Mouse (Mus musculus) embryonic fibroblast, embryonic 13.5 days (primary cell): ENCODE measurements at regions not wholly inside any gene's neighbourhood (a gene's known extent, or its start where the extent isn't known, plus 50 kb on each side); places are given as distances from the start of the nearest gene placed in this dataset.

ENCODE experiments used
- H3K27ac ChIP-seq: 2 replicates; pipeline ENCODE4 v1.5.1; 2012; ENCODE audit warnings: low read length, control low read depth, inconsistent platforms; ENCODE audit not compliant: insufficient read depth
- H3K4me1 ChIP-seq: 2 replicates; pipeline ENCODE4 v1.6.1; 2011; ENCODE audit warnings: low read length; ENCODE audit not compliant: control insufficient read depth, insufficient read depth
- H3K4me3 ChIP-seq: 2 replicates; pipeline ENCODE4 v1.5.1; 2011; ENCODE audit warnings: mild to moderate bottlenecking, control low read depth, low read length; ENCODE audit not compliant: insufficient read depth
- CTCF ChIP-seq: IDR thresholded peaks from 2 replicates; pipeline ENCODE4 v1.5.1; 2011; ENCODE audit warnings: mild to moderate bottlenecking, control low read depth, low read length, moderate library complexity, borderline replicate concordance; ENCODE audit not compliant: insufficient read depth
- POLR2A ChIP-seq: IDR thresholded peaks from 2 replicates; pipeline ENCODE4 v1.6.1; 2011; ENCODE audit warnings: low read depth, mild to moderate bottlenecking, control low read depth, low read length, moderate library complexity

DNA sequence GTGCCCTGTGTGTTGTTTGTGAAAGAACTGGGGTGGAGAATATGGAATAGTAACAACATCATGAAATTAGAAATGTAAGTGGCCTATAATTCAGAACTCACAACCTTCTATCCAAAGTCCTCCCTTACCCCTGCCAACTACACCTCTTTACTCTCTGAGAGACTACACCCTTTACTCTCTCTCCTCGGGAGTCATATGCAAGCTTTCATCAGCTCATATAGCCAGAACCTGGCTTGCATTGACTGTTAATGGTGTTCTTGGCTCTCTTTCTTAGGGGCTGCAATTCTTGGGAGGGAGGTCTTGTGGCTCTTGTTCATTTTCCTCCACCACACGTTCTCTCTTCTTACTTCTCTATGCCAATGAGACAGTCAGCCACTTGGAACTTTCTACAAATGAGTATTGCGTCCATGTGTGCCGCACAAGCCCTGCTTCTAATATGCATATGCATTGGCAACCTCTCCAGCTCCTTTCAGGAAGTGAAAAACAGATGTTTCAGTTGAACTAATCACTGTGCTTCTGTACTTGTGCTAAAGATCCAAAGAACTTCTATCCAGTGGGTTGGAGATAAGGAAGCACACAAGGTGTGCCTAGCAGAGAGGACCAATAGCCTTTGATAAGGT is 265.3 kb downstream of the Trib2 start:
- H3K27ac ChIP-seq, result no peak overlapping the region
- TF ChIP-seq CTCF (no peak), POLR2A (no peak)
- no peaks in the 10 kb centered on the region for H3K4me1 ChIP-seq
- H3K4me3 ChIP-seq, result no peak overlapping the region

- H3K4me3 ChIP-seq, result no peak overlapping the region
- H3K4me1 ChIP-seq, result no peaks in the 10 kb centered on the region
- no peak overlapping the region for H3K27ac ChIP-seq
- no peak for TF ChIP-seq CTCF
- TF ChIP-seq POLR2A, result no peak
Observed at GRCm38 (mm10) chr12:15544351-15544750, 272.4 kb downstream of the Trib2 start.

DNA sequence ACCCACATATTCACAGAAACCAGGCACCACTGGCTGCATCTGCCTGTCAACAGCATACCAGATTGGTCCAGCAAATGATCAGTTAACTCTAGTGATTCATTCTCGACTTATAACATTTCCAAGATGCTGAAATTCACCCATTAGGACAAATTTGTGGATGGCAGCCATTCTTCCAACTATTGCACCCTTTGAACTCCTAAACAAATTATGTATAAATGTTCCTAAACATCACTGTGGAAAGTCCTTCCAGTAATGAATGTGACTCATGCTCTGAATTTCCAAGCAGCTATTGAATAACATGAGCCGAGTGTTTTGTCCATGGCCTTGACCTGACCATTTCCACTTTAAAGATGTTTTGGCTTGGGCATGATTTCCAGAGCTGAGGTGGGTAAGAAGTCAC is 274.2 kb downstream of the Trib2 start:
- peak overlapping the region; percentile 47 for H3K27ac ChIP-seq
- TF ChIP-seq POLR2A (no peak), CTCF (no peak)
- no peaks in the 10 kb centered on the region for H3K4me1 ChIP-seq
- H3K4me3 ChIP-seq, result no peak overlapping the region

GRCm38 (mm10) chr12:15536852-15537368 is 279.8 kb downstream of the Trib2 start:
- Histone ChIP-seq H3K27ac (no peak overlapping the region), H3K4me3 (no peak overlapping the region), H3K4me1 (no peaks in the 10 kb centered on the region; the same call in 1 of the 2 replicates)
- TF ChIP-seq CTCF, result no peak
- no peak for TF ChIP-seq POLR2A

DNA sequence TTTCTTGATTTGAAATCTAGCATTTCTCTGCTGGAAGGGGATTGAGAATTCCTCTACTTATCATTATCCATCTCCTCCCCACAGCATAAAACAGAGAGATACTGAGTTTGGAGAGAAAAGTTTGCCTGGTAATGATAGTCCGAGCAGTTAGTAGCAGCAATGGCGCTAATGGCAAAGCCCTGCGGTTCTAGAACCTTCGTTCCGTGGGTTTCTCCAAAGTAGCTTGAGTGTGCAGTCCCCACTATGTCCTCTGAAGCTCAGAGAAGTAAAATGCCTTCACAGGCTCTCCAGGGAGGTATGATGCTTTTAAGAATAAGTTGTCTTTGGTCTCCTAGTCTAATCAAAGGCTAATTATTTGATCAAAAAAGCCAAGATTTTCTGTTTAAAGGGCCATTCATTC is 280.5 kb downstream of the Trib2 start:
- peaks cover 1% of the 10 kb centered on the region; the same call in 1 of the 2 replicates for H3K4me1 ChIP-seq
- no peak overlapping the region for H3K4me3 ChIP-seq
- no peak for TF ChIP-seq POLR2A
- no peak for TF ChIP-seq CTCF
- H3K27ac ChIP-seq, result no peak overlapping the region

DNA sequence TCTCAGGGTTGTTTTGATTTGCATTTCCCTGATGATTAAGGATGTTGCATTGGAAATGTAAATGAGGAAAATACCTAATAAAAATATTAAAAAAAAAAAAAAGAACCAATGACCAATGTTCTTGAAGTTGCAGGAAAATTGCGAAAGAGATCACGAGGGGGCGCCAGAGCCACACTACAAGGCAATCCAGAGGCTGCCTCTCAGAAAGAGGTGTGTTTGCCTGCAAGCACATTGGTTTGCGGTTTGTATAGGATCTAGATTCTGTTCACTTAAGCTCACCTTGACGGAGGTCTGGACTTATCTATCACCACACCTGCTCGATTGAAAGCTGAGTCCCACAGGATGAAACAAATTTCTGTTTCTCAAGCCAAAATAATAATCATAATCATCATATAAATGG is 280.9 kb downstream of the Trib2 start:
- no peak overlapping the region for H3K4me3 ChIP-seq
- TF ChIP-seq POLR2A (no peak), CTCF (peak; percentile 69)
- peaks cover 2% of the 10 kb centered on the region; the same call in 1 of the 2 replicates for H3K4me1 ChIP-seq
- H3K27ac ChIP-seq, result no peak overlapping the region

GRCm38 (mm10) chr12:15520783-15521407 is 295.8 kb downstream of the Trib2 start:
- H3K4me1 ChIP-seq, result no peaks in the 10 kb centered on the region
- no peak overlapping the region for H3K4me3 ChIP-seq
- TF ChIP-seq POLR2A (no peak), CTCF (no peak)

GRCm38 (mm10) chr12:15511994-15512393 is 304.7 kb downstream of the Trib2 start:
- Histone ChIP-seq H3K4me1 (no peaks in the 10 kb centered on the region), H3K4me3 (no peak overlapping the region), H3K27ac (no peak overlapping the region)
- TF ChIP-seq CTCF (no peak), POLR2A (no peak)

More at GRCm38 (mm10) chr12:15520783-15521407, 295.8 kb downstream of the Trib2 start:
- H3K27ac ChIP-seq, result no peak overlapping the region

- no peak overlapping the region for H3K4me3 ChIP-seq
- no peaks in the 10 kb centered on the region for H3K4me1 ChIP-seq
- no peak for TF ChIP-seq CTCF
- TF ChIP-seq POLR2A, result no peak
- H3K27ac ChIP-seq, result no peak overlapping the region
Observed at GRCm38 (mm10) chr12:15507576-15507975, 309.1 kb downstream of the Trib2 start.

- Histone ChIP-seq H3K4me1 (peaks cover 4% of the 10 kb centered on the region), H3K27ac (no peak overlapping the region), H3K4me3 (no peak overlapping the region)
- TF ChIP-seq CTCF (no peak), POLR2A (no peak)
Observed at GRCm38 (mm10) chr12:15493640-15494039, 323.1 kb downstream of the Trib2 start.
